In the genomic region with DNA sequence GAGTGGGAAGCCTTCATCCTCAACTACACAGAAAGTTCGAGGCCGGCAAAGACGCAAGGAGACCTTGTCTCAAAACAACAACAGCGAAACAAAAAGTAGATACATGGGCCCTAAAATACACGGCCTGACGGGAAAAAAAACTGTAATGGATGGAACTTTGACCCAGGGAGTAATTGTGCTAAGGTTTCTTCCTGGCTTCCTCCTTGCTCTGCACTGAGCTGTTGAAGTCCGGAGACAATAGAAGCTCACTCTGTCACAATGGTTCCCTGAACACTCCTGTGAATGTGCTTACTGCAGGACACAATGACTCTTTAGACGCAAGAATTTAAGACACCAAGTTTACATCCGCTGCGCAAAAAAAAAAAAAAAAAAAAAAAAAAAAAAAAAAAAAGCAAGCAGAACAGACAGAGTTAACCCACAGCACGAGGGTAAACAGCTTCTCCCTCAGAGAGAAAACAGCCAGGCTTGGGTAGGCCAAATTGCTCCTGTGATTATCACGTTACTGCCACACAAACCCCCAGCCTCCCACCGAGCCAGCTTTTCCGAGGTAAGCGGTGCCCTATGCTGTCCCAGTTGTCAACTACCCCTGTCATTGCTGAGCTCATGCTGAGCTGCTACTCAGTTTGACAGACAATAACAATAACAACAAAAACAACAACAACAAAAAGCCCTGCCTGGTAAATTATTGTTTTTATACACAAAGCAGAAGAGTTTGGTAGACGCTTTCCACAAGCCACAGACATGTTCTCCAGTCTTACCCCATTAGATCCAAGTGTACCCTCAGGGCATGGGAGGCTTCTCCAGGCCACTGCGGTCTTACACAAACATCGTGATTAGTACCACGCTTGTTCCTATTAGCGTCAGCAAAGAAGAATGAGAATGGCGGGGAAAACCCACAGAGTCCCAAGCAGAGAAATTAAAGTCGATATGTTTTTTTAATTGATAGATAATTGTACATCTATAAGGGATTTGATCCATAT, we compare ENCODE assay signal across 15 mouse cellular contexts.
DNase-seq lines count a peak whose midpoint lies in the region; ATAC-seq and TF ChIP-seq lines count a peak whose summit lies in the region.
"Had no signal": no experiment of that assay in that cellular context is flagged by ENCODE, and none has a peak within 500 bp of the region (broad histone marks: within the 10 kb centered on the region; RNA-seq: fewer than 3 reads in every experiment).

No protein-coding gene starts in this region.

- H3K4me3 ChIP-seq in heart, adult 2 months: no peak overlapping the region
- no peak overlapping the region for H3K4me3 ChIP-seq in neural tube, embryonic 12.5 days
- no peak overlapping the region for H3K4me3 ChIP-seq in embryonic facial prominence, embryonic 14.5 days (ENCODE audit: low read depth, low read length)
- H3K4me3 ChIP-seq: embryonic facial prominence, embryonic 15.5 days; heart, embryonic 15.5 days; limb, embryonic 12.5 days had no signal

- no peaks in the 10 kb centered on the region for H3K79me2 ChIP-seq in heart, adult 2 months (replicated peaks; ENCODE audit: control insufficient read depth, insufficient read depth, low read length)

- ATAC-seq in neural tube, embryonic 12.5 days (ENCODE audit: low FRiP score, low read depth): no peak
- no peak for ATAC-seq in embryonic facial prominence, embryonic 14.5 days (ENCODE audit: low read depth)
- ATAC-seq: Patski had no signal

- no peak for TF ChIP-seq CTCF in heart, adult 2 months (IDR thresholded peaks at IDR 0.05)

- no peaks in the 10 kb centered on the region for H3K27me3 ChIP-seq in heart, adult 2 months (ENCODE audit: control insufficient read depth, insufficient read depth, low read length)
- H3K27me3 ChIP-seq in neural tube, embryonic 12.5 days (replicated peaks): 0 out of 2 replicates have a peak, but pooled peaks cover 6% of the 10 kb centered on the region
- peaks cover 5% of the 10 kb centered on the region; the same call in 1 of the 2 replicates for H3K27me3 ChIP-seq in embryonic facial prominence, embryonic 14.5 days (replicated peaks; ENCODE audit: control insufficient read depth, insufficient read depth, low read length)
- H3K27me3 ChIP-seq: embryonic facial prominence, embryonic 15.5 days; heart, embryonic 15.5 days; Patski had no signal

- no peaks in the 10 kb centered on the region for H3K9me3 ChIP-seq in neural tube, embryonic 12.5 days
- H3K9me3 ChIP-seq in embryonic facial prominence, embryonic 14.5 days (ENCODE audit: control insufficient read depth, low read length): no peaks in the 10 kb centered on the region
- H3K9me3 ChIP-seq: embryonic facial prominence, embryonic 15.5 days; heart, embryonic 15.5 days; limb, embryonic 12.5 days had no signal

- no peak for DNase-seq in heart, adult 2 months
- no peak for DNase-seq in heart, adult 18-20 months
- DNase-seq in neural tube, embryonic 10.5 days (ENCODE audit: extremely low spot score, low spot score): no peak
- peak; percentile 70 for DNase-seq in embryonic facial prominence, embryonic 14.5 days (ENCODE audit: low spot score)
- DNase-seq in retina, postnatal 1 day: peak; percentile 74
- no peak for DNase-seq in left cerebral cortex, postnatal 10 days (ENCODE audit: extremely low spot score in 1 of 2, low spot score in 2 of 2)
- DNase-seq in ovary, postnatal 10 days (ENCODE audit: low spot score): no peak
- DNase-seq: adrenal gland, postnatal 25 days; cerebellum, adult 11-12 months; lung, adult 18-20 months had no signal

- H3K4me2 ChIP-seq in neural tube, embryonic 12.5 days (replicated peaks): peak overlapping the region; percentile 10; the same call in 1 of the 2 replicates
- H3K4me2 ChIP-seq in embryonic facial prominence, embryonic 14.5 days (ENCODE audit: low read depth, low read length): no peak overlapping the region
- H3K4me2 ChIP-seq: embryonic facial prominence, embryonic 15.5 days; heart, embryonic 15.5 days; limb, embryonic 12.5 days had no signal

- TF ChIP-seq EP300 in heart, adult 2 months (IDR thresholded peaks at IDR 0.05; ENCODE audit: insufficient read depth, low read depth, low read length): no peak

- WGBS in heart, adult 2 months: 63% methylated on average over 22 of the region's 22 CpGs
- 10% methylated on average over 22 of the region's 22 CpGs for WGBS in neural tube, embryonic 12.5 days
- WGBS in embryonic facial prominence, embryonic 14.5 days: 23% methylated on average over 22 of the region's 22 CpGs

- intact Hi-C loops in heart, adult 2 months (cut with DNase I): no loop called here
- intact Hi-C loops in left cerebral cortex, postnatal 10 days (cut with DNase I): no loop called here

- H3K4me1 ChIP-seq in heart, adult 2 months (ENCODE audit: control insufficient read depth, insufficient read depth, low read length): no peaks in the 10 kb centered on the region
- H3K4me1 ChIP-seq in neural tube, embryonic 12.5 days: peaks cover 10% of the 10 kb centered on the region; the same call in 1 of the 2 replicates
- H3K4me1 ChIP-seq in embryonic facial prominence, embryonic 14.5 days (ENCODE audit: control insufficient read depth, insufficient read depth, low read length): no peaks in the 10 kb centered on the region
- H3K4me1 ChIP-seq: heart, embryonic 15.5 days had no signal

- H3K9ac ChIP-seq in heart, adult 2 months (ENCODE audit: low read depth, low read length): no peak overlapping the region
- H3K9ac ChIP-seq in neural tube, embryonic 12.5 days: no peak overlapping the region
- no peak overlapping the region for H3K9ac ChIP-seq in embryonic facial prominence, embryonic 14.5 days (ENCODE audit: low read depth, low read length)
- H3K9ac ChIP-seq: embryonic facial prominence, embryonic 15.5 days; heart, embryonic 15.5 days; limb, embryonic 12.5 days had no signal

- H3K27ac ChIP-seq in heart, adult 2 months: peak overlapping the region; percentile 26
- no peak overlapping the region for H3K27ac ChIP-seq in neural tube, embryonic 12.5 days
- no peak overlapping the region for H3K27ac ChIP-seq in embryonic facial prominence, embryonic 14.5 days (replicated peaks; ENCODE audit: low read depth, low read length)
- H3K27ac ChIP-seq: embryonic facial prominence, embryonic 15.5 days; heart, embryonic 15.5 days; limb, embryonic 12.5 days had no signal

- TF ChIP-seq POLR2A in heart, adult 2 months (IDR thresholded peaks at IDR 0.05; ENCODE audit: insufficient read depth, low read depth, low read length): no peak

- no peaks in the 10 kb centered on the region for H3K36me3 ChIP-seq in heart, adult 2 months (ENCODE audit: control insufficient read depth, insufficient read depth, low read length)
- H3K36me3 ChIP-seq in neural tube, embryonic 12.5 days: no peaks in the 10 kb centered on the region
- H3K36me3 ChIP-seq in embryonic facial prominence, embryonic 14.5 days (ENCODE audit: control insufficient read depth, insufficient read depth, low read length): no peaks in the 10 kb centered on the region
- H3K36me3 ChIP-seq: embryonic facial prominence, embryonic 15.5 days; heart, embryonic 15.5 days; limb, embryonic 12.5 days had no signal

Comparison
In these comparisons a context has a peak if more than half of its experiments do, and no peak if none do; other contexts are left out.
1. DNase-seq: peak in embryonic facial prominence, embryonic 14.5 days (single experiment) and retina, postnatal 1 day (single experiment); none in heart, adult 2 months (0 of 2), heart, adult 18-20 months (0 of 2), neural tube, embryonic 10.5 days (single experiment), left cerebral cortex, postnatal 10 days (0 of 2) and ovary, postnatal 10 days (single experiment).